In genomic region chr4:153521601-153522000, GRCm38 (mm10) we compare ENCODE assay signal across 21 mouse cellular contexts. TPM values are rescaled to one million over a fixed set of nuclear protein-coding genes. Genes with fewer than 3 reads are reported as not detected.
"Had no signal": no experiment of that assay in that cellular context is flagged by ENCODE, and none has a peak within 500 bp of the region (broad histone marks: within the 10 kb centered on the region; RNA-seq: fewer than 3 reads in every experiment).

No protein-coding gene starts in this region.

- H3K36me3 ChIP-seq: liver, embryonic 13.5 days; liver, embryonic 15.5 days; lung, embryonic 15.5 days; midbrain, embryonic 12.5 days; neural tube, embryonic 13.5 days; neural tube, embryonic 15.5 days had no signal

- H3K4me2 ChIP-seq: liver, embryonic 13.5 days; liver, embryonic 15.5 days; lung, embryonic 15.5 days; midbrain, embryonic 12.5 days; neural tube, embryonic 13.5 days; neural tube, embryonic 15.5 days had no signal

- H3K27me3 ChIP-seq: liver, embryonic 13.5 days; liver, embryonic 15.5 days; lung, embryonic 15.5 days; neural tube, embryonic 13.5 days; neural tube, embryonic 15.5 days had no signal

- ATAC-seq: liver, postnatal 0 days; lung, postnatal 0 days; midbrain, embryonic 16.5 days had no signal

- H3K27ac ChIP-seq: liver, embryonic 13.5 days; liver, embryonic 15.5 days; lung, embryonic 15.5 days; midbrain, embryonic 12.5 days; neural tube, embryonic 13.5 days; neural tube, embryonic 15.5 days had no signal

- H3K4me3 ChIP-seq: liver, embryonic 13.5 days; liver, embryonic 15.5 days; lung, embryonic 15.5 days; midbrain, embryonic 12.5 days; myocyte; neural tube, embryonic 13.5 days; neural tube, embryonic 15.5 days had no signal

- H3K9me3 ChIP-seq: liver, embryonic 13.5 days; lung, embryonic 15.5 days; midbrain, embryonic 12.5 days; neural tube, embryonic 13.5 days; neural tube, embryonic 15.5 days had no signal

- H3K9ac ChIP-seq: liver, embryonic 13.5 days; liver, embryonic 15.5 days; liver, postnatal 0 days; lung, embryonic 15.5 days; midbrain, embryonic 12.5 days; neural tube, embryonic 13.5 days; neural tube, embryonic 15.5 days had no signal

- H3K4me1 ChIP-seq: liver, embryonic 13.5 days; liver, embryonic 15.5 days; lung, embryonic 15.5 days; midbrain, embryonic 12.5 days; neural tube, embryonic 13.5 days; neural tube, embryonic 15.5 days had no signal

- DNase-seq: liver, embryonic 13.5 days; liver, postnatal 0 days; lung, adult 2 months; lung, postnatal 14 days; lung, postnatal 36 days; midbrain, embryonic 14.5 days; right cerebral cortex, adult 18-20 months; right cerebral cortex, postnatal 25 days; right cerebral cortex, postnatal 4 days; spleen, adult 18-20 months; thymus, adult 18-20 months; thymus, postnatal 14 days; thymus, postnatal 36 days had no signal

RNA-seq across cellular contexts. Expression of gene Ajap1, which starts 39.0 kb away (rescaled TPM):
- polyA plus RNA-seq: liver, postnatal 0 days; myocyte had no signal
